Mouse (Mus musculus) WW6 (cell line): ENCODE data around the gene Acot8.

ENCODE experiments used
- DNase-seq: peaks from one replicate; pipeline ENCODE4 v3.0.0-alpha.2; 2013; ENCODE audit warnings: low read depth, low spot score

Gene Acot8

DNA sequence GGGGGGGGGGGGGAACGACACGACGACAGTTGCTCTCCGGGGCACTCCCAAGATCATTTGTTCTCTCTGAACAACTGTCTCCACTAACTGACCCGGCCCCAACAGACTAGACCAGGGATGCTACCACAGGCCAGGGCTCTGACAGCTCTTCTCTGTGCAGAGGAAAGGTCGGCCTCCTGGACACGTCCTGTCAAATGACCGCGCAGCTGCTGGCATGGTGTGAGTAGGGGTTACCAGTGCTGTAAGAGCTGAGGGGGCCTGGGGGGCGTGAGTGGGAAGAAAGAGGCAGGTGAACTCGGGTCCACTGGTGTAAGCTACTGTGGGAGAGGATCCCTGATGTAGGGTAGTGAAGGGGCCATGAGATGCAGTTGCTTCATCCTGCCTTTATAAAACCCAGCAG lies 46.8 kb downstream of the Acot8 start:
- DNase-seq = no peak

DNA sequence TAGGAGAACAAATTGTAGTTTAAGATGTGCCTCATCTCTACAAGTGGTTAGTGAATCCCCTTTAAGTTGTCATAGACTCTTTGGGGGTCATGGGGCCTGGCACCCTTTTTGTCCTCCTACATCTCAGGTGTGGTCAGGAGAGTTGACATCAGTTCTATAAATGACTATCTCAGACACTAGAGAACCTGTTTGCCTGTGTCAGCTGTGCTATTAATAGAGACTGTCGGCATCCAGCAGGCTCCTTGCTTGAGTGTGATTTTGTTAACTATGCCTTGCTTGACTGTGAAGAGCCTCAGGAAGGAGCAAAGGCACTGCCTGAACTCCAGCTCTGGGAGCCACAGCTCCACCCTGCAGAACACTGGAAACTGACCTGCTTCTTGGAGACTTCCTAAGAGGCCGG lies 49.9 kb downstream of the Acot8 start:
- DNase-seq = no peak

- no peak for DNase-seq
Observed at GRCm38 (mm10) chr2:164754105-164754504, 50.6 kb downstream of the Acot8 start.

DNA sequence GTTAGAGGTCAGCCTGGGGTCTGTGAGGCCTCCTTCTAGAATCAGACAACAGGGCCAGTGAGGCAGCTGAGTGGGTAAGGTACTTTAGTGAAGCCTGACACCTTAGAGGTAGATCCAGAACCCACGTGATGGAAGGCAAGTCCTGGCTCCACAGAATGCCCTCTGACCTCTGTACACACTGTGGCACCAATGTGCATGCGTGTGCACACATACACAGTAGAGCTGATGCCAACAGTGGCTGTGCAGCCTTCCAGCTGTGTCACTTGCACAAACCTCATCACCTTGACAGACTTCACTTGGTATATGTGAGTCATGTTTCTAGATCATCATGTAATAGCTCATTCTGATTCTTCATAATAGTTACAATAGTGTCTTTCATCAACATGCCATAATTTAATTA lies 52.2 kb downstream of the Acot8 start:
- no peak for DNase-seq

DNA sequence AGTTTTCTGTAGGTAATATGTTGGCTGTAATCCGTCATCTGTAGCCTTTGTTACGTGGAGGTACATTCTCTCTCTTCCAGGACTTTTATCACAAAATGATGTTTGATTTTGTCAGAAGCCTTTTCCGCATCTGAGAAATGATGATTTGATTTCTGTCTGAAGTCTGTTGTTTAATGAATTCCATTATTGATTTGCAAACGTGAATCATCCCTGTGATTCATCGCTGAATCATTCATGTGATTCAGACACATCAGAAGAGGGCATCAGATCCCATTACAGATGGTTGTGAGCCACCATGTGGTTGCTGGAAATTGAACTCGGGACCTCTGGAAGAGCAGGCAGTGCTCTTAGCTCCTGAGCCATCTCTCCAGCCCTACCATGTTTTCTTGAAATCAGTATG lies 55.7 kb downstream of the Acot8 start:
- DNase-seq = no peak

GRCm38 (mm10) chr2:164748191-164748590 lies 56.5 kb downstream of the Acot8 start:
- DNase-seq = no peak

DNA sequence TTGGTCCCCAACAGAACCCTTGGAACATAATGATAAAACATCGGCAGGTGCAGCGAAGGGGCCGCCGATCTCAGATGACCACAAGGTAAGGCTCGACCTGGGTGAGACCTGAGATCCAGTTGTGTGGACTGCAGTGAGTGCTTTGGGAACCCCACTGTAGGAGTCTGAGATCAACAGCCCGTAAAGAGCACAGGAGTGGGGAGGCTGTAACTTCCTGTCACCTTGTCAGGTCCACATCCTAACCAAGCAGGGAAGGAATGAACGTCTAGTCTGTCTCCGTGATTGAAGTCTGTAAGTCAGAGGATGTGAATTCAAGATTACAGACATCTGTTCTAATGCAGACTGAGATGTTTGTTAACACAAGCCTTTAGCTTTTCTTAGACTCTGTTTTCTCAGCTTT lies 58.0 kb downstream of the Acot8 start:
- DNase-seq = no peak

GRCm38 (mm10) chr2:164745843-164746479 lies 58.7 kb downstream of the Acot8 start, which contains the start of the genes Wfdc3 and Dnttip1:
Wfdc3 (minus strand) TSS chr2:164745931.
Dnttip1 (plus strand) TSS chr2:164745983.
- peak; percentile 83 for DNase-seq

DNA sequence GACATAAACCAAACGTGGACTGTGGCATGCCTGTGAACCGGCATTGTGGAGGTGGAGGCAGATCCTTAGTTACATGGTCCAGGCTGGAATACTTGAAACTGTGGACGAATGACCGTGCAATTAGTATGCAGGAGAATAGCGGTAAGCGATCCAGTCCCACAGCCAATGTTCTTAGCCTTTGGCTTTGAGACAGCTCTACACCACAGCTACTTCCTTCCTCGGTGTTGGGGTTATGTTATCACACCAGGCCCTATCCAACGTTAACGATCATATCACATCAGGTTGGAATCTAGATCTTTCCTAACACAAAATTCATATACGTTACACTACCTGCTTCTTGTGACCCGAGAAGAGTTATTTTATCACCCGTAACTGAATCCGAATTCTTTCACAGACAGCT lies 59.7 kb downstream of the Acot8 start:
- no peak for DNase-seq
